12 mouse cellular contexts compared by ENCODE assay signal in the genomic region with DNA sequence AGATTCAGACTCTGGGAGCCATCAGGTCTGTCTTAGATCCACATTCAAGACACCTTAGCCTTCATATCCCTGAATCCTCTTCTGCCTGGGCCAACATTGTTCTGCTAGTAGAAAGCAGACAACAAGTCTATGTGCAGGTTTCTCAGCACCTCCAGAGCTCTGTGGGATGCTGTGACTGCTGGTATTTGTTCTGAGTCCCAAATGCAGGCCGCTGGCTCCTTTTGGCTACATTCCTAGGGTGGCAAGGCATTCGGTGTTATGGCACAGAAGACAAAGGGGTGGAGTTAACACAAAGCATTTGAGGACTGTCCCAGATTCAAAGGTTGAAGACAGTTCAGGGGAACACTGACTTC.
DNase-seq lines count a peak whose midpoint lies in the region; ATAC-seq and TF ChIP-seq lines count a peak whose summit lies in the region.
"Had no signal": no experiment of that assay in that cellular context is flagged by ENCODE, and none has a peak within 500 bp of the region (broad histone marks: within the 10 kb centered on the region; RNA-seq: fewer than 3 reads in every experiment).

No protein-coding gene starts in this region.

- 69% methylated on average over 2 of the region's 2 CpGs for WGBS in liver, embryonic 16.5 days (ENCODE audit: insufficient replicate concordance)
- 60% methylated on average over 2 of the region's 2 CpGs for WGBS in midbrain, postnatal 0 days

- peak; percentile 32 for DNase-seq in kidney, adult 11 months
- DNase-seq in kidney, postnatal 14 days = no peak
- DNase-seq in adipocyte (ENCODE audit: low spot score) = peak; percentile 40
- DNase-seq in cerebellum, adult 9-11 months = peak; percentile 63
- DNase-seq in midbrain, postnatal 0 days (ENCODE audit: low spot score) = no peak
- no peak for DNase-seq in spleen, postnatal 14 days (ENCODE audit: low spot score in 2 of 2)
- DNase-seq: thymus, postnatal 36 days had no signal

- peak overlapping the region; percentile 22; the same call in 1 of the 2 replicates for H3K27ac ChIP-seq in liver, embryonic 16.5 days (ENCODE audit: low read length)
- no peak overlapping the region for H3K27ac ChIP-seq in midbrain, postnatal 0 days (ENCODE audit: low read depth, low read length)
- H3K27ac ChIP-seq: hindbrain, embryonic 13.5 days; kidney, postnatal 0 days had no signal

- H3K36me3 ChIP-seq in liver, embryonic 16.5 days (ENCODE audit: control insufficient read depth, insufficient read depth) = no peaks in the 10 kb centered on the region
- H3K36me3 ChIP-seq in midbrain, postnatal 0 days (ENCODE audit: insufficient read depth, low read length) = no peaks in the 10 kb centered on the region
- H3K36me3 ChIP-seq: hindbrain, embryonic 13.5 days; midbrain, embryonic 10.5 days had no signal

- no peaks in the 10 kb centered on the region for H3K27me3 ChIP-seq in liver, embryonic 16.5 days (ENCODE audit: control insufficient read depth, insufficient read depth, low read depth, low read length)
- H3K27me3 ChIP-seq in midbrain, postnatal 0 days (ENCODE audit: insufficient read depth, low read length) = no peaks in the 10 kb centered on the region

- TF ChIP-seq CTCF in midbrain, postnatal 0 days (IDR thresholded peaks at IDR 0.05) = no peak

- peaks cover 18% of the 10 kb centered on the region for H3K4me1 ChIP-seq in liver, embryonic 16.5 days (ENCODE audit: control insufficient read depth, low read depth, low read length)
- H3K4me1 ChIP-seq in midbrain, postnatal 0 days (ENCODE audit: insufficient read depth, low read length) = no peaks in the 10 kb centered on the region

- H3K4me2 ChIP-seq in liver, embryonic 16.5 days (ENCODE audit: low read depth, low read length) = no peak overlapping the region
- no peak overlapping the region for H3K4me2 ChIP-seq in midbrain, postnatal 0 days (ENCODE audit: low read depth, low read length, poor library complexity, severe bottlenecking)
- H3K4me2 ChIP-seq: hindbrain, embryonic 13.5 days had no signal

- no peak overlapping the region for H3K4me3 ChIP-seq in liver, embryonic 16.5 days (ENCODE audit: low read depth, low read length)
- H3K4me3 ChIP-seq in midbrain, postnatal 0 days (ENCODE audit: low read depth, low read length) = no peak overlapping the region
- H3K4me3 ChIP-seq: hindbrain, embryonic 13.5 days; midbrain, embryonic 10.5 days had no signal

- H3K9ac ChIP-seq in liver, embryonic 16.5 days (ENCODE audit: low read depth, low read length) = no peak overlapping the region
- no peak overlapping the region for H3K9ac ChIP-seq in midbrain, postnatal 0 days (replicated peaks; ENCODE audit: low read length, poor library complexity, severe bottlenecking)
- H3K9ac ChIP-seq: hindbrain, embryonic 13.5 days had no signal

- H3K9me3 ChIP-seq in liver, embryonic 16.5 days (replicated peaks; ENCODE audit: control insufficient read depth, low read length) = no peaks in the 10 kb centered on the region
- H3K9me3 ChIP-seq in midbrain, postnatal 0 days (ENCODE audit: low read length) = no peaks in the 10 kb centered on the region
- H3K9me3 ChIP-seq: hindbrain, embryonic 13.5 days; midbrain, embryonic 10.5 days had no signal

- ATAC-seq in liver, embryonic 16.5 days (ENCODE audit: low read depth) = no peak
- no peak for ATAC-seq in midbrain, postnatal 0 days (ENCODE audit: low FRiP score)
- ATAC-seq: forebrain, embryonic 14.5 days had no signal

Comparison
In these comparisons a context has a peak if more than half of its experiments do, and no peak if none do; other contexts are left out.
1. DNase-seq: peak in kidney, adult 11 months (single experiment), adipocyte (single experiment) and cerebellum, adult 9-11 months (single experiment); none in kidney, postnatal 14 days (single experiment), midbrain, postnatal 0 days (single experiment) and spleen, postnatal 14 days (0 of 2).